Mouse (Mus musculus) G1E (cell line): ENCODE results near the gene Znfx1.

ENCODE experiments used
- CTCF ChIP-seq: IDR thresholded peaks from 2 replicates; pipeline ENCODE4 v1.5.1; 2012; ENCODE audit warnings: low read depth, low read length, inconsistent platforms, mixed read lengths
- GATA1 ChIP-seq: IDR thresholded peaks from 2 replicates; pipeline ENCODE4 v1.6.1; 2012; ENCODE audit warnings: borderline replicate concordance, low read length, inconsistent platforms, mixed read lengths

GRCm38 (mm10) chr2:167086092-167086491 lies 23.3 kb upstream of the Znfx1 start:
- no peak for TF ChIP-seq GATA1
- no peak for TF ChIP-seq CTCF
